Mouse (Mus musculus) ES-Bruce4 (cell line): ENCODE measurements around the gene Taok3.

Experiments
- CTCF ChIP-seq: IDR thresholded peaks from one replicate; pipeline ENCODE4 v1.8.1; 2011; ENCODE audit warnings: low read depth, low read length
- EP300 ChIP-seq: IDR thresholded peaks from 2 replicates; pipeline ENCODE4 v1.6.1; 2011; ENCODE audit warnings: low read depth, low read length; ENCODE audit not compliant: insufficient read depth

DNA sequence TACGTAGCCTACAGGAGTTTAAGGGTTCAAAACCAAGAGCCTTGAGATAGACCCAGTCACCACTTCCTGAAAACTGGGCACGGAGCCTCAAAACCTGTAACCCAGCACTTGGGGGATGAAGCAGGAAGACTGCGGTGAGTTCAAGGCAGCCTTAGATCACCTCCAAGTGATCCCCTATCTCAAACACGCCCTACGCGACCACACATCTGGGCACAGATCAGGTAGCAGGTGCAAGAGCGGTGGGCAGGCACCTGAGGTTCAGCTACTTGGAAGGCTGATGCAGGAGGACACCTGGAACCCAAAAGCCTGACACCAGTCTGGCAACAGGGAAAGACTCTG lies 8.2 kb upstream of the Taok3 start:
- TF ChIP-seq CTCF (no peak), EP300 (no peak)
